Mouse (Mus musculus): ENCODE results near the gene Mtmr12. TPM values are rescaled to one million over a fixed set of nuclear protein-coding genes. Genes with fewer than 3 reads are reported as not detected.

Mtmr12 gene
- total and polyA plus RNA-seq, 3 experiments: 7.4 to 9.2 (median 8.8) TPM

DNA sequence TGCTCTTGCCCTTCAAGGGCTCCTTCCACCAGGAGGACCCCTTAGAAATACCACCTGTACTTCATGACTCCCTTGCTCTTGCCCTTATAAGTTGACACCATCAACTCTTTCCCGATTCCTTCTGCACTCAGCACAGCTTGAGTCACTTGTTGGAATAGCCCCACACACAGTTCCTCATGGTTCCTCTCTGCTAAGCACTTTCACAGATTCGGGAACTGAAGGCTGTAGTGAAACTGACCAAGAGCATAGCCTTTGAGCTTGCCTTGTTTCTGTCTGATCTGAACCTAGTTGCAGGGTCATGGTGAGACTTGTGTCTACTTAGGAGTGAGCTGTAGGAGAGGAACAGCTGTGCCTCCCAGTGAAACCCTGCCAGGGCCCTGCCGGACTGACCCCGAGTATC, 28.2 kb downstream of the Mtmr12 start:
- intact Hi-C loops (cut with DNase I): no loop called here
- 80% methylated on average over 4 of the region's 4 CpGs for WGBS

DNA sequence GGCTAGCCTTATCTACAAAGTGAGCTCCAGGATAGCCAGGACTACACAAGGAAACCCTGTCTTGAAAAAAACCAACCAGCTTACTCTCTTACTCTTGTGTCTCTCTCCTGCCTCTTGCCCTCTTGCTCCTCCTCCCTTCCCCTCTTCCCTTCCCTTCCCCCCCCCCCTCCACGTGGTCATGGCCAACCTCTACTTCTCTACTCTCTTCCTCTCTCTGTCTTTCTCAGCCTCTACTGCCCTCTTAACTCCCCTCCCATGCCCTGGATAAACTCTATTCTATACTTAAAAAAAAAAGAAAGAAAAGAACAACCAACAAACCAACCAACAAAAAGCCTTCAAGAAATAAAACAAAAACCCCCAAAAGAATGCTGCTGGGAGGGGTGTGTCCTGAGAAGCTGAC, 30.7 kb downstream of the Mtmr12 start:
- intact Hi-C loops (cut with DNase I): no loop called here
- no peak overlapping the region for H3K4me3 ChIP-seq
- no peak overlapping the region for H3K9ac ChIP-seq (ENCODE audit: low read depth, low read length)
- H3K79me2 ChIP-seq (replicated peaks; ENCODE audit: control insufficient read depth, insufficient read depth, low read length): no peaks in the 10 kb centered on the region
- TF ChIP-seq POLR2A (IDR thresholded peaks at IDR 0.05; ENCODE audit: insufficient read depth, low read depth, low read length) (no peak), EP300 (IDR thresholded peaks at IDR 0.05; ENCODE audit: insufficient read depth, low read depth, low read length) (no peak), CTCF (IDR thresholded peaks at IDR 0.05) (no peak)
- peaks cover 3% of the 10 kb centered on the region for H3K4me1 ChIP-seq (ENCODE audit: control insufficient read depth, insufficient read depth, low read length)
- WGBS: 35% methylated on average over 1 of the region's 1 CpGs
- no peak overlapping the region for H3K27ac ChIP-seq
- H3K27me3 ChIP-seq (ENCODE audit: control insufficient read depth, insufficient read depth, low read length): no peaks in the 10 kb centered on the region
- DNase-seq: no peak
- peaks cover 3% of the 10 kb centered on the region for H3K36me3 ChIP-seq (ENCODE audit: control insufficient read depth, insufficient read depth, low read length)

More for the DNA sequence above, 28.2 kb downstream of the Mtmr12 start:
- peaks cover 8% of the 10 kb centered on the region for H3K4me1 ChIP-seq (ENCODE audit: control insufficient read depth, insufficient read depth, low read length)
- H3K27me3 ChIP-seq (ENCODE audit: control insufficient read depth, insufficient read depth, low read length): no peaks in the 10 kb centered on the region
- no peak for DNase-seq
- peaks cover 1% of the 10 kb centered on the region for H3K36me3 ChIP-seq (ENCODE audit: control insufficient read depth, insufficient read depth, low read length)
- H3K79me2 ChIP-seq (replicated peaks; ENCODE audit: control insufficient read depth, insufficient read depth, low read length): 0 out of 2 replicates have a peak, but pooled peaks cover 2% of the 10 kb centered on the region
- no peak overlapping the region for H3K4me3 ChIP-seq
- no peak overlapping the region for H3K27ac ChIP-seq
- H3K9ac ChIP-seq (ENCODE audit: low read depth, low read length): no peak overlapping the region
- TF ChIP-seq POLR2A (IDR thresholded peaks at IDR 0.05; ENCODE audit: insufficient read depth, low read depth, low read length) (no peak), CTCF (IDR thresholded peaks at IDR 0.05) (no peak), EP300 (IDR thresholded peaks at IDR 0.05; ENCODE audit: insufficient read depth, low read depth, low read length) (no peak)

DNA sequence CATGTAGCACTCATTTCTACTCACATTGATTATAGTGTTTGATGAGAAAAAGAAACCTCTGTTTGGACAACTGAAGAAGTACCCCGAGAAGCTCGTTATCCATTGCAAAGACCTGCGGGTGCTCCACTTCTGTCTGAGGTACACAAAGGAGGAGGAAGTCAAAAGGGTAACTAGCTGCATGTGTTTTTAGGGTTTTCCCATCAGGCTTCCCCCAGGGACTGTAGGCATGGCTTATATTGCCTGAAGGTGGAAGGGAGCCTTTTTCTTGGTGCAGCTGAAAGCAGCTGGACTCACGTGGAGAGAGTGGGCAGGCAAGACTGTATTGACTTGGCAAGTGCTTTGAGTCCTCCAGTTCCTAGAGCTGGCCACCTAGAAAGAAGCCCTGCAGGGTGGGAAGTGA, 31.2 kb downstream of the Mtmr12 start:
- no peaks in the 10 kb centered on the region for H3K79me2 ChIP-seq (replicated peaks; ENCODE audit: control insufficient read depth, insufficient read depth, low read length)
- TF ChIP-seq EP300 (IDR thresholded peaks at IDR 0.05; ENCODE audit: insufficient read depth, low read depth, low read length) (no peak), CTCF (IDR thresholded peaks at IDR 0.05) (no peak), POLR2A (IDR thresholded peaks at IDR 0.05; ENCODE audit: insufficient read depth, low read depth, low read length) (no peak)
- no peak for DNase-seq
- H3K9ac ChIP-seq (ENCODE audit: low read depth, low read length): no peak overlapping the region
- H3K4me1 ChIP-seq (ENCODE audit: control insufficient read depth, insufficient read depth, low read length): peaks cover 3% of the 10 kb centered on the region
- H3K36me3 ChIP-seq (ENCODE audit: control insufficient read depth, insufficient read depth, low read length): peaks cover 3% of the 10 kb centered on the region
- H3K27ac ChIP-seq: no peak overlapping the region
- no peak overlapping the region for H3K4me3 ChIP-seq
- intact Hi-C loops (cut with DNase I): no loop called here
- WGBS: 87% methylated on average over 4 of the region's 4 CpGs
- H3K27me3 ChIP-seq (ENCODE audit: control insufficient read depth, insufficient read depth, low read length): no peaks in the 10 kb centered on the region

DNA sequence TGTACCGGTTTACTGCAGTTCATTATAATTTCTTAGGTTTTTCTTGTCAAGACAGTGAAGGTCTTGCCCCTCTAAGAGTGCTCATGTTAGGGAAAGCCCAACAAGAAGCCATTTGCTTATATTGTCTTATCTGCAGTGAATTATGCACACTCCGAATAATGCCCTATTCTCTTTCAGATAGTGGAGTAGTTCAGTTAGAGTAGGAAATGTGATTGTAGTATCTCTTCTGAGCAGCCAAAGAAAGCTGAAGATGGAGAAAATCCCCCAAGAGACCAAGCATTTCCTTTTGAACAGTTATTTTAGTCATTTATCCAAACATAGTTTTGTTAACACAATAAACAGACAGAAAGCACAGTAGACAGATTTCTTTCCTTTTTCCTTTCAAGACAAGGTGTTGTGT, 32.1 kb downstream of the Mtmr12 start:
- Histone ChIP-seq H3K27ac (peak overlapping the region; percentile 31), H3K36me3 (ENCODE audit: control insufficient read depth, insufficient read depth, low read length) (peaks cover 3% of the 10 kb centered on the region)
- WGBS: 58% methylated on average over 2 of the region's 2 CpGs

DNA sequence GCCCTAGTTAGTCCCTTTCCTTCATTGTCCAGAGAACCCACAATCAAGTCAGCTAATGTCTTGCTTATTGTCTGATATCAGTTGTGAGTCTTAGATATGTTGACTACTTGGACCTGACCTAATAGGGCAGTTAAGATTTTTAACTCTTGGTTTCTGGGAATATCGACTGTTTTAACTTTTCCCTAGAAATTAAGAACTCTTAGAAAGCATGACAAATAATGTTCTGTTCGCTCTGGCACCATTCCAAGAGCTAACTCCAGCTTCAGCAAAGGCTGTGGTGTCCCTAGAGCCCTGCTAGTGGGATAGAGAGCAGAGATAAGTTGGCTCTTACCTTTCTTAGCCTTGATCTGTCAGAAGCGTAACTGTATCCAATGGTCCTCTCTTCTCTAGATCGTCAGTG, 32.7 kb downstream of the Mtmr12 start:
- Histone ChIP-seq H3K27ac (peak overlapping the region; percentile 31; the same call in 1 of the 2 replicates), H3K4me3 (no peak overlapping the region), H3K79me2 (replicated peaks; ENCODE audit: control insufficient read depth, insufficient read depth, low read length) (no peaks in the 10 kb centered on the region), H3K4me1 (ENCODE audit: control insufficient read depth, insufficient read depth, low read length) (peaks cover 1% of the 10 kb centered on the region), H3K36me3 (ENCODE audit: control insufficient read depth, insufficient read depth, low read length) (peaks cover 3% of the 10 kb centered on the region), H3K27me3 (ENCODE audit: control insufficient read depth, insufficient read depth, low read length) (no peaks in the 10 kb centered on the region), H3K9ac (ENCODE audit: low read depth, low read length) (no peak overlapping the region)
- no peak for DNase-seq
- TF ChIP-seq EP300 (IDR thresholded peaks at IDR 0.05; ENCODE audit: insufficient read depth, low read depth, low read length): no peak
- TF ChIP-seq POLR2A (IDR thresholded peaks at IDR 0.05; ENCODE audit: insufficient read depth, low read depth, low read length): no peak
- TF ChIP-seq CTCF (IDR thresholded peaks at IDR 0.05): no peak
- 67% methylated on average over 4 of the region's 4 CpGs for WGBS
- intact Hi-C loops (cut with DNase I): no loop called here

More for the DNA sequence above, 32.1 kb downstream of the Mtmr12 start:
- no peaks in the 10 kb centered on the region for H3K79me2 ChIP-seq (replicated peaks; ENCODE audit: control insufficient read depth, insufficient read depth, low read length)
- intact Hi-C loops (cut with DNase I): no loop called here
- no peak overlapping the region for H3K9ac ChIP-seq (ENCODE audit: low read depth, low read length)
- peaks cover 3% of the 10 kb centered on the region for H3K4me1 ChIP-seq (ENCODE audit: control insufficient read depth, insufficient read depth, low read length)
- no peak for DNase-seq
- TF ChIP-seq EP300 (IDR thresholded peaks at IDR 0.05; ENCODE audit: insufficient read depth, low read depth, low read length) (no peak), POLR2A (IDR thresholded peaks at IDR 0.05; ENCODE audit: insufficient read depth, low read depth, low read length) (no peak), CTCF (IDR thresholded peaks at IDR 0.05) (no peak)
- no peaks in the 10 kb centered on the region for H3K27me3 ChIP-seq (ENCODE audit: control insufficient read depth, insufficient read depth, low read length)
- H3K4me3 ChIP-seq: no peak overlapping the region

DNA sequence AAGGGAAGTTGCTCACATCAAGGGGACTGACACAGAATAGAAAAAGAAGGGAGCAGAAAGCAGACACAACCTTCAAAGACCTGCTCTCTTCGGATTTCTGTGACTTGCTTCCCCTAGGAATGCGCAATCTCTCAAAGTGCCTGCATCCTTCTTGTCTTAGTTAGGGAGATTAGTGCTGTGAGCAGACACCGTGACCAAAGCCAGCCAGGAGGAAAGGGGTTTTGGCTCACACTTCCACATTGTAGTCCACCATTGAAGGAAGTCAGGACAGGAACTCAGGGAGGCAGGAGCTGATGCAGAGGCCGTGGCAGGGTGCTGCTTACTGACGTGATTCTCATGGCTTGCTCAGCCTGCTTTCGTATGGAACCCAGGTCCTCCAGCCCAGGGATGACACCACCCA, 33.5 kb downstream of the Mtmr12 start:
- intact Hi-C loops (cut with DNase I): no loop called here
- Histone ChIP-seq H3K27ac (no peak overlapping the region), H3K79me2 (replicated peaks; ENCODE audit: control insufficient read depth, insufficient read depth, low read length) (no peaks in the 10 kb centered on the region), H3K4me3 (no peak overlapping the region), H3K4me1 (ENCODE audit: control insufficient read depth, insufficient read depth, low read length) (peaks cover under 1% of the 10 kb centered on the region), H3K9ac (ENCODE audit: low read depth, low read length) (no peak overlapping the region), H3K36me3 (ENCODE audit: control insufficient read depth, insufficient read depth, low read length) (peaks cover 4% of the 10 kb centered on the region), H3K27me3 (ENCODE audit: control insufficient read depth, insufficient read depth, low read length) (no peaks in the 10 kb centered on the region)
- TF ChIP-seq EP300 (IDR thresholded peaks at IDR 0.05; ENCODE audit: insufficient read depth, low read depth, low read length): no peak
- TF ChIP-seq CTCF (IDR thresholded peaks at IDR 0.05): no peak
- no peak for TF ChIP-seq POLR2A (IDR thresholded peaks at IDR 0.05; ENCODE audit: insufficient read depth, low read depth, low read length)
- 74% methylated on average over 6 of the region's 6 CpGs for WGBS
- no peak for DNase-seq
